Mouse (Mus musculus) liver, adult 2 months (tissue): Measurements from ENCODE around the gene Plac9b.
"Not testable (repeated sequence)": the region's sequence is repeated elsewhere in the genome, so short reads cannot be mapped to it uniquely, and the experiment has no call there.

Source experiments
- CTCF ChIP-seq: fragments of 200-500 bp; IDR thresholded peaks from 2 replicates; pipeline ENCODE4 v1.5.1; 2011; ENCODE audit warnings: low read depth, low read length, control low read depth
- POLR2A ChIP-seq: fragments of 200-500 bp; IDR thresholded peaks from 2 replicates; pipeline ENCODE4 v1.6.1; 2011; ENCODE audit warnings: low read length, control low read depth; ENCODE audit not compliant: insufficient read depth; ENCODE audit errors: extremely low read depth

DNA sequence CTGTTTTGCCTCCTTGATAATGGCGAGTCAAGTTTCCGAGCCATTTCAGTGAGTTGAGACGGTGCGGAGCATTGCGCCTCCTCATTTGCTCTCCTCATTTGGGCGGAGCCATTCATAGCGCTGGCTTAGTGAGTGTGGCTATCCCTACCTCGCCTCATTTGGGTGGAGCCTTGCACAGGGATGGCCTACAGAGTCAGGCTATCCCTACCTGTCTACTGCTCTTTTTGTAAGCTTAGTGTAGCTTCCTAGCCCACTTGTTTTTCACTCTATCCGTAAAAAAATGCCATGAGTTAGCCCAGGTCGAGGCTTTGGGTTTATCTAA lies 24.6 kb upstream of the Plac9b start, which contains the start of gene Tmem254b:
- TF ChIP-seq CTCF, POLR2A: not testable (repeated sequence)
